12 mouse cellular contexts compared by ENCODE assay signal in the genomic region with DNA sequence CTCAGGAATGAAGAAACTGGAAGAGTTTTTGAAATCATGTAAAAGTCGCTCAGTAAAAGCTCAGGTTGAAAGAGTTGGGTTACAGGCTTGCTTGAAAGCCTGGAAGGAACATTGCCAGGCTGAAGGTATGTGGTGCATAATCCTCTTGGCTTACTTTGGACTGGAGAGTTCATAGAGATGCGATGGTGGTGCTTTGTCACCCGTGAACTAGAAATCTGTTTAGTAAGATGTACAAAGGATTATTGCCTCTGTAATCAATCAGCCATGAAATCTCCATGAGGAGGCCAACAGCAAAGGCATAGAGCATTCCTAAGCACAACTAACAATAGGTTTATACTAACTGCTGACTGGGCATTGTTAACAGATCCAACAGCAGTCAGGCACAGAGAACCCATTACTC.
"Had no signal": no experiment of that assay in that cellular context is flagged by ENCODE, and none has a peak within 500 bp of the region (broad histone marks: within the 10 kb centered on the region; RNA-seq: fewer than 3 reads in every experiment).

No protein-coding gene starts in this region.

- H3K9me3 ChIP-seq: limb, embryonic 13.5 days; neural tube, embryonic 12.5 days; stomach, embryonic 15.5 days had no signal

- H3K36me3 ChIP-seq: limb, embryonic 13.5 days; neural tube, embryonic 12.5 days; stomach, embryonic 15.5 days had no signal

- DNase-seq: kidney, adult 8-10 months; kidney, postnatal 36 days; layer of hippocampus, adult 9-11 months; left cerebral cortex, postnatal 4 days; lung, adult 18-20 months; lung, postnatal 36 days; right cerebral cortex, postnatal 14 days; thymus, postnatal 36 days had no signal

- H3K4me2 ChIP-seq: limb, embryonic 13.5 days; neural tube, embryonic 12.5 days; stomach, embryonic 15.5 days had no signal

- H3K4me1 ChIP-seq: limb, embryonic 13.5 days; neural tube, embryonic 12.5 days; stomach, embryonic 15.5 days had no signal

- H3K27me3 ChIP-seq: limb, embryonic 13.5 days; neural tube, embryonic 12.5 days; stomach, embryonic 15.5 days had no signal

- H3K27ac ChIP-seq: limb, embryonic 13.5 days; liver, embryonic 14.5 days; neural tube, embryonic 12.5 days; stomach, embryonic 15.5 days had no signal

- H3K9ac ChIP-seq: limb, embryonic 13.5 days; liver, embryonic 14.5 days; neural tube, embryonic 12.5 days; stomach, embryonic 15.5 days had no signal

- H3K4me3 ChIP-seq: limb, embryonic 13.5 days; neural tube, embryonic 12.5 days; stomach, embryonic 15.5 days had no signal
